1 mouse cellular context compared by ENCODE assay signal in the genomic region with DNA sequence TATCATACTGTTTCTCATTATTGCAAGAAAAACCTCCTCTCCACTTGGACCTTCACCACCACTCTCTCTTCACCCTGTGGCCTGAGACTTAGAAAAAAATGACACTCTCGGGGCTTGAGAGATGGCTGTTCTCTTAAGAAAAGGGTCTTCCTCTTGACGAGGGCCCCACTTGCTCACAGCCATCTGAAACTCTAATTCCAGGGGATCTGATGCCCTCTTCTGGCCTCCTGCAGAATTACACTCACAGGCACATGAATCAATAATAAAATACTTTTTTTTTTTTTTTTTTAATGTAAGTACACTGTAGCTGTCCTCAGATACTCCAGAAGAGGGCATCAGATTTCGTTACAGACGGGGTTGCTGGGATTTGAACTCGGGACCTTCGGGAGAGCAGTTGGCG.
TF ChIP-seq lines count a peak whose summit lies in the region.

No protein-coding gene starts in this region.

TF ChIP-seq in MEL, 35 proteins besides CTCF, POLR2A, EP300 and RAD21 (continued from another document):
- peak; percentile 54 for TF ChIP-seq ZC3H11A (IDR thresholded peaks at IDR 0.05; ENCODE audit: low read depth, low read length)
